Mouse (Mus musculus): ENCODE measurements around the gene Irx3. TPM values are rescaled to one million over a fixed set of nuclear protein-coding genes. Genes with fewer than 3 reads are reported as not detected.

The Irx3 gene
- polyA plus RNA-seq, 1 experiment from 2014 or later, result 13.4 TPM

DNA sequence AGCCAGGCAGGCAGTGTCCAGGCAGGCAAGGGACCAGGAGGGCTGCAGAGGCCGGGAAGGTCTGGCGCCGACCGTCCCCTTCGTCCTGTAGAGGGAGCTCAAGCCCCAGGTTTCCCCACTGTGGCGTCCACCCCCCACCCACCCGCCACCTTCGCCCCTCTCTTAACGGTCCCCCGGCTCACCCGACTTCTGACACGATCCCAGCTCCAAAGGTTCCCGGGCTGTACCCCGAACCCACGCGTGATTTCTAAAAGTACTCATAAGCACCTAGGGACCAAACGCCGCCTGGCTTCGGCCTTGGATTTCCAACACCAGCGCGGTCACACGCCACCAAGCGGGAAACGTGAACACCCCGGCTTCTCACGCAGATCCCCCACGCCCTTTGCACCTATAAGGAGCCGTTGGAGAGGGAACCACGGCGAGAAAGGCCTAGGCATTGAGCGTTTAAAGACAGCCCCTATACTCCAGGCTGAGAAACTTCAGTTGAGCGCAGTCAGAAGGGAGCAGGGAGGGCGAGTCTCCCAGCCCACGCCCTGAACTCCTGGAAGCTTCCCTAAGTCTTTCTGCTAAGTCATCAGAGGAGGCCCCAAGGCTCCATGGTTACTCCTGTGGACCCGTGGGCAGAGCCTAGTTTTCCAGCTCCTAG, 4.1 kb downstream of the Irx3 start:
- Histone ChIP-seq H3K9me3 (replicated peaks; ENCODE audit: control insufficient read depth, low read length) (no peaks in the 10 kb centered on the region), H3K4me2 (ENCODE audit: low read depth, low read length) (peak overlapping the region; percentile 91), H3K9ac (ENCODE audit: low read length) (peak overlapping the region; percentile 63), H3K36me3 (ENCODE audit: control insufficient read depth, insufficient read depth) (no peaks in the 10 kb centered on the region), H3K4me3 (ENCODE audit: low read length) (peak overlapping the region; percentile 49), H3K4me1 (ENCODE audit: control insufficient read depth, insufficient read depth, low read length) (peaks cover 11% of the 10 kb centered on the region), H3K27ac (ENCODE audit: low read length) (no peak overlapping the region), H3K27me3 (ENCODE audit: control insufficient read depth, insufficient read depth, low read length) (peaks cover 50% of the 10 kb centered on the region)
- ATAC-seq (replicated peaks; ENCODE audit: extremely low read depth, insufficient read depth, low FRiP score), result no peak
- 2% methylated on average over 35 of the region's 35 CpGs for WGBS

DNA sequence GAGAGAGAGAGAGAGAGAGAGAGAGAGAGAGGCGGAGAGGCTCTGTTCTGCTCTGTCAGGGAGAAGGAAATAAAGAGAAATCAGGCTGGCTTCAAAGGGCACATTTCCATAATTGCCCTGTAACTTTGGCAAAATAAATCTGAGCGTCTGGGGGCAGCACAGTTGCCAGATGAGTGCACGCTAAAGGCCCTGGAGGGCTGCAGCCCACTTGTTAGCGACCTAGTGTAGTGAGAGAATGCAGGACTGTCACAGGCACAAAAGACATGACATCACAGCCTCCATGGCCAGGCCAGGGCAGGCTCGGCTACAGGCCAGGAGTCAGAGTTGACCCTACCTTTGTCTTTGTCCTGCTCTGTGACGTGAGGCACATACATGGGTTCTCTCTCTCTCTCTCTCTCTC, 8.0 kb downstream of the Irx3 start:
- H3K9me3 ChIP-seq (replicated peaks; ENCODE audit: control insufficient read depth, low read length), result no peaks in the 10 kb centered on the region
- peaks cover 5% of the 10 kb centered on the region for H3K4me1 ChIP-seq (ENCODE audit: control insufficient read depth, insufficient read depth, low read length)
- no peak for ATAC-seq (replicated peaks; ENCODE audit: extremely low read depth, insufficient read depth, low FRiP score)
- H3K9ac ChIP-seq (ENCODE audit: low read length), result no peak overlapping the region
- H3K27me3 ChIP-seq (ENCODE audit: control insufficient read depth, insufficient read depth, low read length), result peaks cover 26% of the 10 kb centered on the region
- H3K4me3 ChIP-seq (ENCODE audit: low read length), result no peak overlapping the region
- H3K27ac ChIP-seq (ENCODE audit: low read length), result no peak overlapping the region
- WGBS, result 47% methylated on average over 6 of the region's 6 CpGs
- H3K36me3 ChIP-seq (ENCODE audit: control insufficient read depth, insufficient read depth), result no peaks in the 10 kb centered on the region
- H3K4me2 ChIP-seq (ENCODE audit: low read depth, low read length), result no peak overlapping the region

DNA sequence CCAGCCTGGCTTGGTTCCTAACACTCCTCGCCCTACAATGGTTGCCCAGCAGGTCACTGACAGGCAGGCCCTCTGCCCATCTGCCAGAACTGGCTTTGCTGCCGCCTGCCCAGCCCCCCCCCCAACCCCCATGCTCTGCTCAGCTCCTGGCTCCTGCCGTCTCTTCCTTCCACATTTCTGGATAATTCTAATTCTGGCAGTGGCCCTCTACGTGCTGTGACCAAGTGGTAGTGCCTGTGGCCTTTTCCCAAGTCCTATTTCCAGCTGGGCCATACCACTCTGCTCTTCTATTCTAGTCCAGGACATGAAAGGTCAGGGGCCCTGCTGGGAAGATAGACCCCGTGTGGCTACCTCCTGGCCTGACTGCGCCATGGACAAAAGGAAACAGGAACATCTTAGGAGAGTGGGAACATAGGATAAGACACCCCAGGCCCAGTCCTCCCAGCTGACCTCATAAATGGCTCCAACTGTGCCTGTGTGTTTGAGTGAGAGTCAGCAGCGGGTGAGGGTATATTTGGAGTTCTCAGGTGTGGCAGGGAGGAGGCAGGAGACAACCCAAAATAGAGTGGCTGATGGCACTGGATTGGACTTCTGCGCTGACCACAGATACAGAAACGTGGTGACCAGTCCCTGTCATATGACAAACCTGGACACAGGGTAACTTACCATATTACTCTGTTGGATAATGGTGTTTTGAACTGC, 14.5 kb downstream of the Irx3 start:
- Histone ChIP-seq H3K4me1 (ENCODE audit: control insufficient read depth, insufficient read depth, low read length) (0 out of 2 replicates have a peak, but pooled peaks cover 2% of the 10 kb centered on the region), H3K4me2 (ENCODE audit: low read depth, low read length) (no peak overlapping the region), H3K36me3 (ENCODE audit: control insufficient read depth, insufficient read depth) (no peaks in the 10 kb centered on the region), H3K27me3 (ENCODE audit: control insufficient read depth, insufficient read depth, low read length) (no peaks in the 10 kb centered on the region), H3K9me3 (replicated peaks; ENCODE audit: control insufficient read depth, low read length) (no peaks in the 10 kb centered on the region; the same call in 1 of the 2 replicates), H3K27ac (ENCODE audit: low read length) (no peak overlapping the region), H3K9ac (ENCODE audit: low read length) (no peak overlapping the region), H3K4me3 (ENCODE audit: low read length) (no peak overlapping the region)
- no peak for ATAC-seq (replicated peaks; ENCODE audit: extremely low read depth, insufficient read depth, low FRiP score)
- 64% methylated on average over 9 of the region's 9 CpGs for WGBS

DNA sequence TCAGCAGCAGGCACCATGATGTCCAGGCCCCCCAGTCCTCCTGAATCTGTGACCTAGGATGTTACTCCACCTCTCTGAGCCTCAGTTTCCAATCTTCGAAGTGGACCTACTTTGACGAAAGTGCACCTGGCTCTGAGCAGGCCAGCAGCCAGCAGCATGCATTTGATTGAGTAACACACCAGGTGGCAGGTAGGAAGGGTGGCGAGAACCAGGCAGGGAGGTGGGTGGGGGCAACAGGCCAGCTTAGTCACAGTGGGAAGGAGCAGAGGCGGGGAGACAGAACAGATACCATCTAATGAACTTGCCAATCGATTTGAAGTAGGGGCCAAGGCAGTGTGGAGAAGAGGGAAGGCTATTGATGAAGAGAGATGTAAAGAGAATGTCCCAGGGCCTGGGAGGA, 18.9 kb downstream of the Irx3 start:
- ATAC-seq (replicated peaks; ENCODE audit: extremely low read depth, insufficient read depth, low FRiP score), result no peak
- Histone ChIP-seq H3K9me3 (replicated peaks; ENCODE audit: control insufficient read depth, low read length) (no peaks in the 10 kb centered on the region; the same call in 1 of the 2 replicates), H3K4me2 (ENCODE audit: low read depth, low read length) (no peak overlapping the region), H3K27me3 (ENCODE audit: control insufficient read depth, insufficient read depth, low read length) (no peaks in the 10 kb centered on the region), H3K36me3 (ENCODE audit: control insufficient read depth, insufficient read depth) (no peaks in the 10 kb centered on the region), H3K4me3 (ENCODE audit: low read length) (no peak overlapping the region), H3K9ac (ENCODE audit: low read length) (no peak overlapping the region), H3K27ac (ENCODE audit: low read length) (no peak overlapping the region), H3K4me1 (ENCODE audit: control insufficient read depth, insufficient read depth, low read length) (0 out of 2 replicates have a peak, but pooled peaks cover 2% of the 10 kb centered on the region)
- 80% methylated on average over 5 of the region's 5 CpGs for WGBS

DNA sequence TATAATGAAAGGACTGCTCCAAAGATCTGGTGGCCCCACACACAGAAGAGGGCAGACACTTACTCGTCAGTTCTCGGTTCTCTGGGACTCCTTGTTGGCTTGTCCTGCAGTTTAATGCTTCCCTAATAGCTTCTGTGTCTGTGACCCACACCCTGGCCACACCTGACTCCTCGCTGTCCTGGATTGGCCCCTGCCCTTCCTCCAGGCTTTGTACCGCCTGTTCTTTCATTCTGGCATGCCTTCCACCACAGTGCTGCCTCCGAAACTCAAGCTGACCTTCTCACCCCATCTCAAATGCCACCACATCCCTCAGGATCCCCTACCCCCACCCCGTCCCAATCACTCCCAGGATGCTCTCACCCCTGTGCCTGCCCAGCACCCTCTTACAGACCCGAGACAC, 19.7 kb downstream of the Irx3 start:
- Histone ChIP-seq H3K9ac (ENCODE audit: low read length) (no peak overlapping the region), H3K4me3 (ENCODE audit: low read length) (no peak overlapping the region)

DNA sequence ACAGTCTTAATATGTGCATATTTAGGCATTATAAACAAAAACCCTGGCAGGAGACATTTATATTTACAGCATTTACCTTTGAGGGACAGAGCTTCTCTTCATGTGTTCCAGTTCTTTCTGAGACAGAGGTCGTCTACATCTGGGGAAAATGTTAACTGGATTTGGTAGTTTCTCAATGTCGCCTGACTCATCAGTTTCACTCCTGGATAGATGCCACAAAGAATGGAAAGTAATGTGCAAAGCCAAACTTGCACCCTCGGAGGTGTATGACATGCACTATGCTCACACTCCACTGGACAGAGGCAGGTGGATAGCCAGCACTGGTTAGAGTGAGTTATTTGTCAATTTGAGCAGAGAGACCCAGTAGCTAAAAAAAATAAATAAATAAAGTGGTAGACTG, 21.2 kb downstream of the Irx3 start:
- no peaks in the 10 kb centered on the region for H3K36me3 ChIP-seq (ENCODE audit: control insufficient read depth, insufficient read depth)
- 58% methylated on average over 3 of the region's 3 CpGs for WGBS
- no peak overlapping the region for H3K27ac ChIP-seq (ENCODE audit: low read length)
- H3K4me1 ChIP-seq (ENCODE audit: control insufficient read depth, insufficient read depth, low read length), result no peaks in the 10 kb centered on the region
- no peak overlapping the region for H3K4me2 ChIP-seq (ENCODE audit: low read depth, low read length)
- H3K4me3 ChIP-seq (ENCODE audit: low read length), result no peak overlapping the region
- H3K9ac ChIP-seq (ENCODE audit: low read length), result no peak overlapping the region
- ATAC-seq (replicated peaks; ENCODE audit: extremely low read depth, insufficient read depth, low FRiP score), result no peak
- no peaks in the 10 kb centered on the region for H3K27me3 ChIP-seq (ENCODE audit: control insufficient read depth, insufficient read depth, low read length)
- H3K9me3 ChIP-seq (replicated peaks; ENCODE audit: control insufficient read depth, low read length), result no peaks in the 10 kb centered on the region

More for the DNA sequence above, 19.7 kb downstream of the Irx3 start:
- no peaks in the 10 kb centered on the region for H3K36me3 ChIP-seq (ENCODE audit: control insufficient read depth, insufficient read depth)
- H3K27ac ChIP-seq (ENCODE audit: low read length), result no peak overlapping the region
- 80% methylated on average over 7 of the region's 7 CpGs for WGBS
- H3K4me1 ChIP-seq (ENCODE audit: control insufficient read depth, insufficient read depth, low read length), result 0 out of 2 replicates have a peak, but pooled peaks cover 2% of the 10 kb centered on the region
- no peaks in the 10 kb centered on the region for H3K27me3 ChIP-seq (ENCODE audit: control insufficient read depth, insufficient read depth, low read length)
- no peak for ATAC-seq (replicated peaks; ENCODE audit: extremely low read depth, insufficient read depth, low FRiP score)
- no peaks in the 10 kb centered on the region for H3K9me3 ChIP-seq (replicated peaks; ENCODE audit: control insufficient read depth, low read length)
- no peak overlapping the region for H3K4me2 ChIP-seq (ENCODE audit: low read depth, low read length)

GRCm38 (mm10) chr8:91768857-91769256, 33.0 kb downstream of the Irx3 start:
- H3K4me1 ChIP-seq (ENCODE audit: control insufficient read depth, insufficient read depth, low read length), result no peaks in the 10 kb centered on the region
- H3K4me2 ChIP-seq (ENCODE audit: low read depth, low read length), result no peak overlapping the region
- WGBS, result 54% methylated on average over 6 of the region's 6 CpGs
- no peak for ATAC-seq (replicated peaks; ENCODE audit: extremely low read depth, insufficient read depth, low FRiP score)
- H3K9ac ChIP-seq (ENCODE audit: low read length), result no peak overlapping the region
- no peak overlapping the region for H3K27ac ChIP-seq (ENCODE audit: low read length)
- no peak overlapping the region for H3K4me3 ChIP-seq (ENCODE audit: low read length)
- H3K9me3 ChIP-seq (replicated peaks; ENCODE audit: control insufficient read depth, low read length), result no peaks in the 10 kb centered on the region
- H3K36me3 ChIP-seq (ENCODE audit: control insufficient read depth, insufficient read depth), result no peaks in the 10 kb centered on the region
- H3K27me3 ChIP-seq (ENCODE audit: control insufficient read depth, insufficient read depth, low read length), result no peaks in the 10 kb centered on the region

DNA sequence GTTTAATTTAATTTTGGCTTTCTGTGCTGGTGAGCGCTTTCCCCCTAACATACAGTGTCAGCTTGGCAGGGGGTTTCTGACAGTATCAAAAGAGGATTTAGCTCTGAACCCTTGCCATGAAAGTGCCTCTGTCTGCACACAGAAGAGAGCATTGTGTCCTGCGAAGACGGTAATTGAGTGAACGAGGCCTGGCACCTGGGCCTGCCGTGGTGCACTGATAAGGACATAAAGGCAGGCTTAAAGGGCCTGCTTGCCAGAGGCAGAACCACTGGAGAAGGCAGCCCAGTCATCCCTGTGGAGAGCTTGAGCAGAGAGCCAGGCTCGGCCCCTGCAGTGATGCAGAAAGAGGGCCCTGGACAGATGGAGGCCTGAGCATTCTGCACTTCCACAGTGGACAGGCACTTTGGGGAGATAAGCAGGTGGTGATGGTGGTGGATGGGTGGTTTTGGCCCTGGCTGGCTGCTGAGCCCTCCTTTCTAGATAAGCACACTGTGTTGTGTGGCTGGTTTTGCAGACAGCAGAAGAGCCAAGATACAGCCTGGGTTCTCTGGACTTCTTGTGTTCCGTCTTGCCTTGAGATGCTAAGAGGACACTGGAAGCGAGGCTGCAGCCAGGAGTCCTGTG, 36.3 kb downstream of the Irx3 start:
- Histone ChIP-seq H3K36me3 (ENCODE audit: control insufficient read depth, insufficient read depth) (no peaks in the 10 kb centered on the region), H3K27me3 (ENCODE audit: control insufficient read depth, insufficient read depth, low read length) (no peaks in the 10 kb centered on the region), H3K9ac (ENCODE audit: low read length) (no peak overlapping the region), H3K4me3 (ENCODE audit: low read length) (no peak overlapping the region), H3K4me2 (ENCODE audit: low read depth, low read length) (no peak overlapping the region), H3K9me3 (replicated peaks; ENCODE audit: control insufficient read depth, low read length) (no peaks in the 10 kb centered on the region), H3K4me1 (ENCODE audit: control insufficient read depth, insufficient read depth, low read length) (peaks cover 3% of the 10 kb centered on the region; the same call in 1 of the 2 replicates), H3K27ac (ENCODE audit: low read length) (no peak overlapping the region)
- no peak for ATAC-seq (replicated peaks; ENCODE audit: extremely low read depth, insufficient read depth, low FRiP score)
- 41% methylated on average over 8 of the region's 8 CpGs for WGBS

GRCm38 (mm10) chr8:91755566-91755965, 46.3 kb downstream of the Irx3 start:
- no peak overlapping the region for H3K27ac ChIP-seq (ENCODE audit: low read length)
- no peak overlapping the region for H3K4me3 ChIP-seq (ENCODE audit: low read length)
- no peaks in the 10 kb centered on the region for H3K9me3 ChIP-seq (replicated peaks; ENCODE audit: control insufficient read depth, low read length)
- ATAC-seq (replicated peaks; ENCODE audit: extremely low read depth, insufficient read depth, low FRiP score), result no peak
- peaks cover 3% of the 10 kb centered on the region for H3K4me1 ChIP-seq (ENCODE audit: control insufficient read depth, insufficient read depth, low read length)
- H3K4me2 ChIP-seq (ENCODE audit: low read depth, low read length), result no peak overlapping the region
- H3K27me3 ChIP-seq (ENCODE audit: control insufficient read depth, insufficient read depth, low read length), result no peaks in the 10 kb centered on the region
- no peak overlapping the region for H3K9ac ChIP-seq (ENCODE audit: low read length)
- 84% methylated on average over 7 of the region's 7 CpGs for WGBS
- no peaks in the 10 kb centered on the region for H3K36me3 ChIP-seq (ENCODE audit: control insufficient read depth, insufficient read depth)

All from heart, embryonic 16.5 days (tissue).